Mouse (Mus musculus) forebrain, embryonic 16.5 days (tissue): ENCODE data around the gene Stim2. TPM values are rescaled to one million over a fixed set of nuclear protein-coding genes. Genes with fewer than 3 reads are reported as not detected.

Experiments
- ATAC-seq: fragments of 200-750 bp; cut with Nextera tagmentation; 2 replicates; pipeline ENCODE4 v1.8.0; 2017; ENCODE audit warnings: mild to moderate bottlenecking, moderate library complexity
- H3K27ac ChIP-seq: fragments of 300-500 bp; sonication (generic); 2 replicates; pipeline ENCODE4 v1.5.1; 2014; ENCODE audit warnings: low read length, control low read depth
- H3K27me3 ChIP-seq: fragments of 300-500 bp; sonication (generic); replicated peaks from 2 replicates; pipeline ENCODE4 v1.6.1; 2014; ENCODE audit warnings: low read length; ENCODE audit not compliant: control insufficient read depth, insufficient read depth
- H3K36me3 ChIP-seq: fragments of 300-500 bp; sonication (generic); 2 replicates; pipeline ENCODE4 v1.6.1; 2014; ENCODE audit not compliant: control insufficient read depth, insufficient read depth
- H3K4me1 ChIP-seq: fragments of 300-500 bp; sonication (generic); replicated peaks from 2 replicates; pipeline ENCODE4 v1.6.1; 2014; ENCODE audit warnings: low read length; ENCODE audit not compliant: control insufficient read depth, insufficient read depth
- H3K4me2 ChIP-seq: fragments of 300-500 bp; sonication (generic); 2 replicates; pipeline ENCODE4 v1.6.1; 2014; ENCODE audit warnings: mild to moderate bottlenecking, low read length, control low read depth
- H3K4me3 ChIP-seq: fragments of 300-500 bp; sonication (generic); replicated peaks from 2 replicates; pipeline ENCODE4 v1.5.1; 2014; ENCODE audit warnings: mild to moderate bottlenecking, low read length, control low read depth
- H3K9ac ChIP-seq: fragments of 300-500 bp; sonication (generic); replicated peaks from 2 replicates; pipeline ENCODE4 v1.6.1; 2014; ENCODE audit warnings: low read depth, low read length, control low read depth
- H3K9me3 ChIP-seq: fragments of 300-500 bp; sonication (generic); 2 replicates; pipeline ENCODE4 v1.6.1; 2016; ENCODE audit warnings: low read length; ENCODE audit not compliant: control insufficient read depth
- WGBS: fragments of 180-500 bp; shearing (Covaris S2); extraction: QIAGEN DNeasy Blood & Tissue Kit; methylation state at CpG from one replicate; pipeline ENCODE4 v1.1.7; 2014; 5-methylcytosine and 5-hydroxymethylcytosine counted together
- polyA plus RNA-seq: library from polyadenylated mRNA; unstranded; fragments of >200 nt; fragmentation: Nextera tagmentation; extraction: Ambion mirVana; gene quantifications from 2 replicates; pipeline ENCODE4 v1.2.1, GENCODE M21; 2015

Stim2 gene
- polyA plus RNA-seq, 1 experiment from 2014 or later = 23.2 TPM

DNA sequence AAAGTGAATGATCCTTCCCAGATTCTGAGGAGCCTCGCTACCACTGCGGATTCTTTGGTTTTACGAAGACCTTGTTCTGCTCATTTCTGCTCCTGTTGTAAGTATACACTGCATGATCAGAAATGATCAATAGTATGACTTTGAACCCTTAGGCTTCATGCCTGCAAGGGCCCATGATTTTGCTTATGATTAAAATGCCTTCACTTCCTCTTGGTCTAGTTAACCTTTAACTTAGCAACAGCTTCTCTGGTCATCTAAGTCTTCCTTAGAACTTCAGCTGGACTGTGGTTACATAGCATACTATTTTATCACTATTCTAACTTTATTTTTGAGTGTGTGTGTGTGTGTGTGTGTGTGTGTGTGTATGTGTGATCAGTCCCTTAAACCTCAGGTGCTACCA is 12.7 kb upstream of the Stim2 start:
- Histone ChIP-seq H3K27ac (no peak overlapping the region), H3K27me3 (no peaks in the 10 kb centered on the region), H3K4me2 (no peak overlapping the region), H3K36me3 (no peaks in the 10 kb centered on the region), H3K9ac (no peak overlapping the region), H3K9me3 (no peaks in the 10 kb centered on the region), H3K4me1 (no peaks in the 10 kb centered on the region), H3K4me3 (no peak overlapping the region)
- no peak for ATAC-seq
- WGBS = 95% methylated on average over 3 of the region's 3 CpGs

DNA sequence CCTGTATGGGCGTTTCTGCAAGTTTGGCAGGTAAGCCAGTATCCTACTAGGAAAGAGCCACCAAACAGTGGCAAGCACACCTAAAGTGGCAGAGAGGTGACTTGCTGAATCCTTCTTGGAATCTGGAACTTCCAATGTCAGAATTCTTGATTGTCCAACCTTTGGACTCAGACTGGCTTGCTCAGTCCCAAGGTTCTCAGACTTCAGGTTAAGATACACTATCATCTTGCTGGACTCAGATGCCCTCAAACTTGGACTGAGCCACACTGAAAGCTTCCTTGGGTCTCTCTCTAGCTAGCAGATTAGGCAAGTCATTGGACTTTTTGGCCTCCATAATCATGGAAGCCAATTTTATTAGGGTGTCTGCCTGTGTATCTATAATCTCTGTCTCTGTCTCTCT is 10.8 kb upstream of the Stim2 start:
- 81% methylated on average over 1 of the region's 1 CpGs for WGBS
- no peaks in the 10 kb centered on the region for H3K27me3 ChIP-seq
- no peak overlapping the region for H3K9ac ChIP-seq
- no peak for ATAC-seq
- no peak overlapping the region for H3K4me3 ChIP-seq
- no peak overlapping the region for H3K4me2 ChIP-seq
- no peak overlapping the region for H3K27ac ChIP-seq
- no peaks in the 10 kb centered on the region for H3K36me3 ChIP-seq
- H3K9me3 ChIP-seq = no peaks in the 10 kb centered on the region
- H3K4me1 ChIP-seq = 0 out of 2 replicates have a peak, but pooled peaks cover 1% of the 10 kb centered on the region

DNA sequence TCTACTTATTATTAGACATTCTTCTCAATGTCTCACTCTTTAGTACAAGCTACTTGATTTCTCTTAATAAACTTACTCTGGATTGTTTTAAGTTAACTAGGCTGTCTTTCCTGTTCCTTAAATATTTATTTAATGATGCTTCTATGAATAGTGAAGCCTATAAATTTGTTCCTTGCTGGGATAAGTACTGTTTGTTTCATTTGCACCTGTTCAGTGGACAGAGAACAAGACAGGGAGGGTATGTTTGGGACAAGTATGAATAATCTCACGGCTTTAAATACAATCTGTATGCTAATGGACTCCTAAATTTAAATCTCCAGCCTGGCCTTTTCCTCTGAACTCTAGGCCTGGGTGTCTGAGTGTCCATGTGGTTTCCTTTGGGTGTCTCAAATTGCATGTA is 10.2 kb upstream of the Stim2 start:
- no peak overlapping the region for H3K9ac ChIP-seq
- no peak overlapping the region for H3K4me3 ChIP-seq
- no peak for ATAC-seq
- 0 out of 2 replicates have a peak, but pooled peaks cover 5% of the 10 kb centered on the region for H3K4me1 ChIP-seq
- H3K27ac ChIP-seq = no peak overlapping the region
- H3K36me3 ChIP-seq = no peaks in the 10 kb centered on the region
- 73% methylated on average over 1 of the region's 1 CpGs for WGBS
- no peaks in the 10 kb centered on the region for H3K27me3 ChIP-seq
- no peaks in the 10 kb centered on the region for H3K9me3 ChIP-seq
- H3K4me2 ChIP-seq = no peak overlapping the region

DNA sequence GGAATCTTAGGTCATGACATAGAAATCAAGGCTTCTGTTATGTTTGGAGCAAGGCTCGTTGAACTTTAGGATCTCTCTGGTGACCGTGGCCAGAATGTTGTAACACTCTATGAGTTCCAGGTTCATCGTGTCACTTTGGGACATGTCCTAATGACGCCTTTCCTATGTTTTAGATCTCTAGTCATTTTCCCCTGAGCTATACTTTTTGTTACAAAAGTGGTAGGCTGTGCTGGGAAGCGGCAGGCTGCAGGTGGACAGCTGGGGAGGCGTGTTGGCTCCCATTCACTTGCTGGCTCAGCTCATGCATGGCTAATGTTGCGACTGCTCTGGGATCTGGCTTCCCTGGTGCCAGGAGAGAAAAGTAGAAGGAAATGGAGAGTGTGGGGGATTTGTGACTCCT is 5.7 kb upstream of the Stim2 start:
- WGBS = 38% methylated on average over 7 of the region's 7 CpGs
- Histone ChIP-seq H3K9me3 (no peaks in the 10 kb centered on the region), H3K27ac (no peak overlapping the region), H3K36me3 (no peaks in the 10 kb centered on the region), H3K9ac (no peak overlapping the region), H3K4me1 (peaks cover 12% of the 10 kb centered on the region), H3K4me3 (no peak overlapping the region), H3K4me2 (no peak overlapping the region), H3K27me3 (no peaks in the 10 kb centered on the region)
- ATAC-seq = peak; percentile 80

DNA sequence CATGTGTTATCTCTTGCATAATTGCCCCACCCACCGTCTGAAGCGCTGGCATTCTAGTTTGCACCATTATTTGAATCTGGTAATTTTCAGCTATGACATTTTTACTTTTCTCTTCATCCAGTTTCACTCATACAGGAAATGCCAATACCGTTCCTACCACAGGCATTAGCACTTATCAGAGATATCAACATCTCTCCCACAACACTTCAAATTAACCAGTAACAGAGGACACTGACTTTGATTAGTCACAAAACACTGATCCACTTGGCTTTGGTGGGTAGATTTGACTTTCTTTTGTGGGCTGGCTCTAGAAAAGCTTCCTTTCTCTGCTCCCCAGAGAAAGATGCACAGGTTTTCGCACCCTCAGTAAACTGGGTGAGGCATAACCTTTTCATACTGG is 3.7 kb upstream of the Stim2 start:
- no peak for ATAC-seq
- 79% methylated on average over 4 of the region's 4 CpGs for WGBS
- H3K4me3 ChIP-seq = no peak overlapping the region
- H3K9ac ChIP-seq = no peak overlapping the region
- no peaks in the 10 kb centered on the region for H3K9me3 ChIP-seq
- H3K27ac ChIP-seq = no peak overlapping the region
- H3K27me3 ChIP-seq = no peaks in the 10 kb centered on the region
- peaks cover 17% of the 10 kb centered on the region for H3K4me1 ChIP-seq
- H3K36me3 ChIP-seq = no peaks in the 10 kb centered on the region
- H3K4me2 ChIP-seq = no peak overlapping the region

DNA sequence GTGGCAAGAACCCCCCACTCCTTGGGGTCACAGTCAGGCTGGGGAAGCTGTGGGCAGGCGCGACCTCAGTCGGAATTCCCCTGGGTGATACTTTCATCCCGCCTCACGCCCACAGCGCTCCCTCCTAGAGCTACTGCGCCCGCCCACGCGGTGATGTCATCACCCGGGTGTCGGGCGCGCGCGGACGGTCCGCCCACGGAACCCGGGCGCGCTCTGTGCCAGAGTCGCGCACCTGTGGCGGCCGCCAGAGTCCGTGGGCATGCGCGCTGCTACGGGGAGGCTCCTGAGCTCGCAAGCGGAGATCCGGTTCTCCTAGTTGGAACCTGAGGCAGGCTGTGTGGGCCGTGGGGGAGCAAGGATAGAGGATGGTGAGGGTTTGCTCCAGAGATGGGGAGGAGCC is 3.0 kb upstream of the Stim2 start:
- Histone ChIP-seq H3K9ac (peak overlapping the region; percentile 48), H3K27me3 (no peaks in the 10 kb centered on the region), H3K36me3 (no peaks in the 10 kb centered on the region), H3K4me1 (peaks cover 25% of the 10 kb centered on the region), H3K27ac (no peak overlapping the region), H3K4me2 (peak overlapping the region; percentile 63), H3K4me3 (peak overlapping the region; percentile 49), H3K9me3 (no peaks in the 10 kb centered on the region)
- under 1% methylated on average over 34 of the region's 34 CpGs for WGBS
- ATAC-seq = peak; percentile 24

DNA sequence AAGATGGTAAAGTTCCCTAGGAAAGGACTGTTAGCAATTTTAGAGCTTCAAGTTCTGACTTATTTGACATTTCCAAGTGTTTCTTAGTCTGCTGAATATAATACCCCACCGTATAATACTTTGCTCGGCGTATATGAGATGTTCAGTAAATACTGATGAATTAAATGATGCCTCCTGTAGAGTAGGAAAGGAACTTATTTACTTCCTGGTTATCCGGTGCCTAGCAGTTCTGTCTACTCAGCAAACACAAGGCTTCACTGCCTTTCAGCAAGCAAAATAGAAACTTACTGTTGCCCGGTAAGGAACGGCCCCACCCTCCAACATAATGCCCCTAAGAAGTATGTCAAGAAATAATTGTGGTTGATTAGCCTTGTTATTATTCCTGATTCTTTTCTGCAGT is 1.5 kb upstream of the Stim2 start:
- H3K27ac ChIP-seq = no peak overlapping the region
- H3K9me3 ChIP-seq = no peaks in the 10 kb centered on the region
- no peaks in the 10 kb centered on the region for H3K27me3 ChIP-seq
- WGBS = 90% methylated on average over 6 of the region's 6 CpGs
- H3K4me2 ChIP-seq = no peak overlapping the region
- H3K4me3 ChIP-seq = no peak overlapping the region
- no peak for ATAC-seq
- no peak overlapping the region for H3K9ac ChIP-seq
- no peaks in the 10 kb centered on the region for H3K36me3 ChIP-seq
- peaks cover 31% of the 10 kb centered on the region for H3K4me1 ChIP-seq

DNA sequence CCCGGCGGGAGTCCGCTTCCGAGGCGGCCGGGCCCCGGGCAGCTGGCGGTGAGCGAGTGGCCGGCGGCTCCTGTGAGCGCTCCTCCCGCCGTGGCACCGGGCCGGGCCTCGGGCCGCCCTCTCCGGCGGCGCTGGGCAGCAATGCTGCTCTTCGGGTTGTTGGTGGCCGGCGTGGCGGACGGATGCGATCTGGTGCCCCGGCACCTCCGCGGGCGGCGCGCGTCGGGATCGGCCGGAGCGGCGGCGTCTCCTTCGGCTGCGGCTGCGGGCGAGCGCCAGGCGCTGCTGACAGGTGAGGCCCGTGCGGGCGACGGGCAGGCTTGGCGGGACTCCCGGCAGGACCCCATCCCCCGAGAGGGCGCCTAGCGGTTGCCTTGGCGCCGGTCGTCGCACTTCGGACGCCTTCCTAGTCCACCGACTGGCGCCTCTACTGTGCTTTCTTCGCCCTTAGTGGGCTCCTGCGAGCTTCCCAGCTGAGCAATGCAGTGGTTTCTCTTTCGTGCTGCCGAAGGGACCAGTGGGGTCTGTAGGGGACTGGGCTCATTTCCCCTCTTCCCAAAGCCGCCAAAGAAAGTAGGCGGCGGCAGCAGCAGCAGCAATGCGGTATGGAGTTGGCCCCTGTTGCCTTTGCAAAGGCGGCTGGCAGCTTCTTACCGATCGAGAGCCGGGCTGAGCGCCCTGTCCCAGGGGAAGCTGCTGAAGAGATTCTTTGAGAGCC is 603 bp downstream of the Stim2 start:
- peak overlapping the region; percentile 91 for H3K27ac ChIP-seq
- peak overlapping the region; percentile 91 for H3K4me3 ChIP-seq
- H3K27me3 ChIP-seq = no peaks in the 10 kb centered on the region
- H3K36me3 ChIP-seq = no peaks in the 10 kb centered on the region
- H3K4me1 ChIP-seq = peaks cover 28% of the 10 kb centered on the region
- H3K9me3 ChIP-seq = no peaks in the 10 kb centered on the region
- H3K9ac ChIP-seq = peak overlapping the region; percentile 84
- WGBS = 0% methylated on average over 76 of the region's 76 CpGs
- H3K4me2 ChIP-seq = peak overlapping the region; percentile 89
- ATAC-seq = peak; percentile 37

DNA sequence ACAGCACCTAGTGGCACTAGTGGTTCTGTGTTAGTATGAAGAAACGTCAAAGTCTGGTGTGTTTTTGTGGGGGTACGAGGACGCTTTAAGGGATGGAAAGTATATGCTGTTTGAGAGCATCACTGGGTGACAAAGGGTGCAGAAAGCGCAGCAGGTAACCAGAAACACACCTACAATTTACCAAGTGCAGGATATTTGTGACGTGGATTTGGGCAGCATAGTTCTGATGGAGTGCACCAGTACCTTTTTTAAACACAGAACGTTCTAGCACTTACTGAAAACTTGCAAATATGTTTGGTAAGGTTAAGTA is 1.1 kb downstream of the Stim2 start:
- H3K36me3 ChIP-seq = no peaks in the 10 kb centered on the region
- H3K4me3 ChIP-seq = peak overlapping the region; percentile 91
- H3K9me3 ChIP-seq = no peaks in the 10 kb centered on the region
- peak overlapping the region; percentile 84 for H3K9ac ChIP-seq
- no peak for ATAC-seq
- no peaks in the 10 kb centered on the region for H3K27me3 ChIP-seq
- H3K4me2 ChIP-seq = peak overlapping the region; percentile 89
- peak overlapping the region; percentile 91 for H3K27ac ChIP-seq
- 0% methylated on average over 6 of the region's 6 CpGs for WGBS
- H3K4me1 ChIP-seq = peaks cover 28% of the 10 kb centered on the region

DNA sequence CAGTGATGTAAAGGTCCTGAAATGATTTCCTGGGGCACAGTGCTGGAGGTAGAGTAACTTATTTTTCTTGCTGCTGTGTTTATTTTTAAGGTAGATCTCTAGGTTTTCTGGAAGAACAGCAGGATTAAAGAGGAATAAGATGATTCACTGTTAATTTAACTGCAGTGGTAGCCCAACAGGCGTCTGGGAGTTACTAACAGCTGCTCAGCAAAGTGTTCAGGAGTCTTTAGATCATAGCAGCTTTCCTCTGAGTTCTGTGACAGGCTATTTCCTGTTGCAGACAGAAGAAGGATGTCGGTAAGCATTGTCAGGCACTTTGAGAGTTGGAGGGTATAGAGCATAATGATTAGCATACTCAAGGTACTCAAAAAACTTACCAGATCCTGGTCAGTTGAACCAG is 1.5 kb downstream of the Stim2 start:
- H3K27ac ChIP-seq = no peak overlapping the region
- H3K9me3 ChIP-seq = no peaks in the 10 kb centered on the region
- peak overlapping the region; percentile 89 for H3K4me2 ChIP-seq
- no peak for ATAC-seq
- H3K36me3 ChIP-seq = no peaks in the 10 kb centered on the region
- peaks cover 28% of the 10 kb centered on the region for H3K4me1 ChIP-seq
- 0% methylated on average over 2 of the region's 2 CpGs for WGBS
- peak overlapping the region; percentile 91 for H3K4me3 ChIP-seq
- H3K27me3 ChIP-seq = no peaks in the 10 kb centered on the region
- peak overlapping the region; percentile 2 for H3K9ac ChIP-seq
